Mouse (Mus musculus): ENCODE results near the gene Ly6g6e. TPM values are rescaled to one million over a fixed set of nuclear protein-coding genes. Genes with fewer than 3 reads are reported as not detected.

Gene Ly6g6e
- total and polyA plus RNA-seq, 3 experiments: 0.34 TPM; not detected in 2

Other genes with a start within 250 kb of the Ly6g6e start
Only the 30 nearest of the 46 such genes appear.
- gene Hspa1b, start 117.7 kb upstream of the Ly6g6e start, total RNA-seq (2021): 100 to 1,000 TPM in 1 of 2 experiments, 10 to 100 TPM in 1; 36.3 to 634 TPM
- gene Hspa1b, start 117.7 kb upstream of the Ly6g6e start, polyA plus RNA-seq (2012; rRNA removed): 48.4 and 85.4 TPM in 2 replicates
- under 1 TPM in 1 of 2 experiments, not detected in 1; 0.58 TPM for gene Gm20481, start 107.0 kb upstream of the Ly6g6e start, total RNA-seq (2021)
- gene Gm20481, start 107.0 kb upstream of the Ly6g6e start, polyA plus RNA-seq (2012; rRNA removed): 1.1 and 1.2 TPM in 2 replicates
- 100 to 1,000 TPM in 1 of 2 experiments, 10 to 100 TPM in 1; 16.3 to 253 TPM for gene Hspa1a, start 104.7 kb upstream of the Ly6g6e start, total RNA-seq (2021)
- 37.1 and 55.2 TPM in 2 replicates for gene Hspa1a, start 104.7 kb upstream of the Ly6g6e start, polyA plus RNA-seq (2012; rRNA removed)
- gene Hspa1l, start 104.2 kb upstream of the Ly6g6e start, total RNA-seq (2021): under 1 TPM; 0.28 to 0.29 TPM
- 0.11 and 0.17 TPM in 2 replicates for gene Hspa1l, start 104.2 kb upstream of the Ly6g6e start, polyA plus RNA-seq (2012; rRNA removed)
- 10 to 100 TPM; 32.9 to 45.8 TPM for gene Lsm2, start 95.0 kb upstream of the Ly6g6e start, total RNA-seq (2021)
- 82.4 and 84.8 TPM in 2 replicates for gene Lsm2, start 95.0 kb upstream of the Ly6g6e start, polyA plus RNA-seq (2012; rRNA removed)
- 10 to 100 TPM; 57.9 to 60.2 TPM for gene Vars, start 75.9 kb upstream of the Ly6g6e start, total RNA-seq (2021)
- gene Vars, start 75.9 kb upstream of the Ly6g6e start, polyA plus RNA-seq (2012; rRNA removed): 178 and 214 TPM in 2 replicates
- under 1 TPM; 0.26 to 0.55 TPM for gene Vwa7, start 60.3 kb upstream of the Ly6g6e start, total RNA-seq (2021)
- 0.97 and 1.8 TPM in 2 replicates for gene Vwa7, start 60.3 kb upstream of the Ly6g6e start, polyA plus RNA-seq (2012; rRNA removed)
- under 1 TPM in 1 of 2 experiments, not detected in 1; 0.79 TPM for gene Sapcd1, start 48.9 kb upstream of the Ly6g6e start, total RNA-seq (2021)
- gene Sapcd1, start 48.9 kb upstream of the Ly6g6e start, polyA plus RNA-seq (2012; rRNA removed): 0.83 and 2.0 TPM in 2 replicates
- under 1 TPM; 0.75 to 0.93 TPM for gene Msh5, start 30.2 kb upstream of the Ly6g6e start, total RNA-seq (2021)
- 1.3 and 1.7 TPM in 2 replicates for gene Msh5, start 30.2 kb upstream of the Ly6g6e start, polyA plus RNA-seq (2012; rRNA removed)
- 100 to 1,000 TPM in 1 of 2 experiments, 10 to 100 TPM in 1; 80.8 to 136 TPM for gene Clic1, start 26.9 kb upstream of the Ly6g6e start, total RNA-seq (2021)
- 62.2 and 64.1 TPM in 2 replicates for gene Clic1, start 26.9 kb upstream of the Ly6g6e start, polyA plus RNA-seq (2012; rRNA removed)
- 10 to 100 TPM in 1 of 2 experiments, 1 to 10 TPM in 1; 7.2 to 26.6 TPM for gene Ddah2, start 17.9 kb upstream of the Ly6g6e start, total RNA-seq (2021)
- gene Ddah2, start 17.9 kb upstream of the Ly6g6e start, polyA plus RNA-seq (2012; rRNA removed): 25.9 and 35.6 TPM in 2 replicates
- not detected for gene Ly6g6c, start 11.5 kb upstream of the Ly6g6e start, total RNA-seq (2021)
- not detected in 2 replicates for gene Ly6g6c, start 11.5 kb upstream of the Ly6g6e start, polyA plus RNA-seq (2012; rRNA removed)
- gene Mpig6b, start 10.7 kb upstream of the Ly6g6e start, total RNA-seq (2021): not detected
- gene Mpig6b, start 10.7 kb upstream of the Ly6g6e start, polyA plus RNA-seq (2012; rRNA removed): 0.06 TPM in 1 of 2 replicates, not detected in the other
- gene Ly6g6d, start 1.2 kb downstream of the Ly6g6e start, total RNA-seq (2021): under 1 TPM in 1 of 2 experiments, not detected in 1; 0.45 TPM
- gene Ly6g6d, start 1.2 kb downstream of the Ly6g6e start, polyA plus RNA-seq (2012; rRNA removed): 0.57 and 1.1 TPM in 2 replicates
- gene Ly6g6f, start 8.7 kb downstream of the Ly6g6e start, total RNA-seq (2021): not detected
- gene Ly6g6f, start 8.7 kb downstream of the Ly6g6e start, polyA plus RNA-seq (2012; rRNA removed): not detected in 2 replicates
- 10 to 100 TPM; 71.8 to 95.8 TPM for gene Abhd16a, start 12.4 kb downstream of the Ly6g6e start, total RNA-seq (2021)
- 219 and 291 TPM in 2 replicates for gene Abhd16a, start 12.4 kb downstream of the Ly6g6e start, polyA plus RNA-seq (2012; rRNA removed)
- not detected for gene Ly6g5c, start 31.4 kb downstream of the Ly6g6e start, total RNA-seq (2021)
- gene Ly6g5c, start 31.4 kb downstream of the Ly6g6e start, polyA plus RNA-seq (2012; rRNA removed): not detected in 2 replicates
- gene Ly6g5b, start 38.5 kb downstream of the Ly6g6e start, total RNA-seq (2021): under 1 TPM; 0.23 to 0.35 TPM
- 0.42 and 0.52 TPM in 2 replicates for gene Ly6g5b, start 38.5 kb downstream of the Ly6g6e start, polyA plus RNA-seq (2012; rRNA removed)
- gene Gpank1, start 44.6 kb downstream of the Ly6g6e start, total RNA-seq (2021): 10 to 100 TPM; 12.4 to 12.8 TPM
- gene Gpank1, start 44.6 kb downstream of the Ly6g6e start, polyA plus RNA-seq (2012; rRNA removed): 13.3 and 15.8 TPM in 2 replicates
- 100 to 1,000 TPM; 212 to 337 TPM for gene Csnk2b, start 45.2 kb downstream of the Ly6g6e start, total RNA-seq (2021)
- gene Csnk2b, start 45.2 kb downstream of the Ly6g6e start, polyA plus RNA-seq (2012; rRNA removed): 358 and 360 TPM in 2 replicates
- 10 to 100 TPM; 23.4 to 32.0 TPM for gene D17H6S53E, start 49.5 kb downstream of the Ly6g6e start, total RNA-seq (2021)
- gene D17H6S53E, start 49.5 kb downstream of the Ly6g6e start, polyA plus RNA-seq (2012; rRNA removed): 27.7 and 45.5 TPM in 2 replicates
- under 1 TPM in 1 of 2 experiments, not detected in 1; 0.78 TPM for gene Apom, start 55.1 kb downstream of the Ly6g6e start, total RNA-seq (2021)
- 0.22 TPM in 1 of 2 replicates, not detected in the other for gene Apom, start 55.1 kb downstream of the Ly6g6e start, polyA plus RNA-seq (2012; rRNA removed)
- gene Bag6, start 58.3 kb downstream of the Ly6g6e start, total RNA-seq (2021): 100 to 1,000 TPM; 389 to 403 TPM
- gene Bag6, start 58.3 kb downstream of the Ly6g6e start, polyA plus RNA-seq (2012; rRNA removed): 433 and 470 TPM in 2 replicates
- 100 to 1,000 TPM; 205 to 258 TPM for gene Prrc2a, start 88.0 kb downstream of the Ly6g6e start, total RNA-seq (2021)
- 598 and 625 TPM in 2 replicates for gene Prrc2a, start 88.0 kb downstream of the Ly6g6e start, polyA plus RNA-seq (2012; rRNA removed)
- 1 to 10 TPM; 3.4 to 6.4 TPM for gene Aif1, start 99.2 kb downstream of the Ly6g6e start, total RNA-seq (2021)
- 0.30 and 0.46 TPM in 2 replicates for gene Aif1, start 99.2 kb downstream of the Ly6g6e start, polyA plus RNA-seq (2012; rRNA removed)
- 1 to 10 TPM; 5.0 to 7.6 TPM for gene Lst1, start 111.5 kb downstream of the Ly6g6e start, total RNA-seq (2021)
- 3.6 and 4.6 TPM in 2 replicates for gene Lst1, start 111.5 kb downstream of the Ly6g6e start, polyA plus RNA-seq (2012; rRNA removed)
- 1 to 10 TPM; 1.8 to 7.7 TPM for gene Ltb, start 117.5 kb downstream of the Ly6g6e start, total RNA-seq (2021)
- 5.8 and 8.5 TPM in 2 replicates for gene Ltb, start 117.5 kb downstream of the Ly6g6e start, polyA plus RNA-seq (2012; rRNA removed)
- gene Tnf, start 125.1 kb downstream of the Ly6g6e start, total RNA-seq (2021): under 1 TPM; 0.35 to 0.52 TPM
- gene Tnf, start 125.1 kb downstream of the Ly6g6e start, polyA plus RNA-seq (2012; rRNA removed): 0.62 and 1.0 TPM in 2 replicates
- gene Lta, start 128.4 kb downstream of the Ly6g6e start, total RNA-seq (2021): under 1 TPM; 0.26 to 0.35 TPM
- gene Lta, start 128.4 kb downstream of the Ly6g6e start, polyA plus RNA-seq (2012; rRNA removed): 0.18 and 0.33 TPM in 2 replicates
- gene Gm16181, start 143.9 kb downstream of the Ly6g6e start, total RNA-seq (2021): not detected
- 0.31 and 1.3 TPM in 2 replicates for gene Gm16181, start 143.9 kb downstream of the Ly6g6e start, polyA plus RNA-seq (2012; rRNA removed)